Comparison of ENCODE assay signal across 8 mouse cellular contexts in the genomic region with DNA sequence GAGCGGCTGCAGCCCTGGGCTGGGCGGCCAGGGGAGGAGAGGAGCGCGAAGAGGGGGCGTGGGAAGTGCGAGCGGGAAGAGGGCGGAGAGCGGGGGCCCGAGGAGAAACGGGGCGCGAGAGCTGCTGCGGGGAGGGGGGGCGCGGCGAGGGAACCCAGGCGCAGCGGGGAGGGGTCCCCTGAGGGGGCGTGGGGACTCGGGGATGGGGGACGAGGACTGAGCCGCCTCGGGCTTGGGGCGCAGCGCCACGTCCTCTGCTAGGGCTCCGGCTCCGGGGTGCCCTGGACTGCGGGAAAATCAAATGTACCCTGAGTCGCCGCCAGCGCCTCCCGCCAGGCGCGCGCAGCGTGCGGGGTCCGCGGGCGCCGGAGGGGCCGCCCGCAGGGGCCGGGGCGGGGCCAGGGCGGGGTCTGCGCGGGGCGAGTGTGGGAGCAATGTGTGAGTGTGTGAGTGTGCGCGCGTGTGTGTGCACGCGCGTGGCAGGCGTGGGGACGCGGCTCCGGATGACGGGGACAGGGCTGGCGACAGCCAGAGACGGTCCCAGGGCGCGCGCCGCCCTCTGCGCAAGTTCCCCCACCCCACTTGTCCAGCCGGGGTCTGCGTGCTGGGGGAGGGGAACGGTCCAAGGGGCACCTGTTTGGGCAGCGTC. TPM values are rescaled to one million over a fixed set of nuclear protein-coding genes. Genes with fewer than 3 reads are reported as not detected.
DNase-seq lines count a peak whose midpoint lies in the region; ATAC-seq and TF ChIP-seq lines count a peak whose summit lies in the region.

A gene (minus strand): TSS at position 396 of the 649 bp plus-strand sequence.

- no peak for TF ChIP-seq POLR2A in spleen, adult 2 months (IDR thresholded peaks at IDR 0.05; ENCODE audit: low read depth, low read length)
- no peak for TF ChIP-seq POLR2A in small intestine, adult 2 months (IDR thresholded peaks at IDR 0.05; ENCODE audit: low read depth, low read length)

- H3K4me3 ChIP-seq in spleen, adult 2 months (ENCODE audit: extremely low read depth, insufficient read depth, insufficient read length): peak within 1 kb of the TSS; percentile 27; the same call in 1 of the 2 replicates
- peak within 1 kb of the TSS; percentile 58 for H3K4me3 ChIP-seq in intestine, embryonic 15.5 days (replicated peaks)
- H3K4me3 ChIP-seq in small intestine, adult 2 months (ENCODE audit: low read depth, low read length): peak within 1 kb of the TSS; percentile 27

- H3K27me3 ChIP-seq in spleen, adult 2 months (ENCODE audit: control insufficient read depth, insufficient read depth, low read length): peaks cover 22% of the 10 kb centered on the region
- peaks cover 25% of the 10 kb centered on the region for H3K27me3 ChIP-seq in intestine, embryonic 15.5 days (replicated peaks)
- H3K27me3 ChIP-seq in small intestine, adult 2 months (ENCODE audit: control insufficient read depth, insufficient read depth, low read length): peaks cover 35% of the 10 kb centered on the region

- no peaks in the 10 kb centered on the region for H3K36me3 ChIP-seq in spleen, adult 2 months (ENCODE audit: control insufficient read depth, insufficient read depth, low read length)
- H3K36me3 ChIP-seq in intestine, embryonic 15.5 days: no peaks in the 10 kb centered on the region
- no peaks in the 10 kb centered on the region for H3K36me3 ChIP-seq in small intestine, adult 2 months (ENCODE audit: control insufficient read depth, insufficient read depth, low read length)

- DNase-seq in cerebellum, postnatal 4 days (ENCODE audit: low spot score in 2 of 2): peak; percentile 33 to 41
- no peak for DNase-seq in cerebellum, adult 11 months
- DNase-seq in spleen, adult 2 months (ENCODE audit: low read depth in 1 of 2, low spot score in 2 of 2): no peak
- DNase-seq in spleen, postnatal 14 days (ENCODE audit: low spot score in 2 of 2): no peak
- peak; percentile 40 for DNase-seq in lung, postnatal 10 days
- no peak for DNase-seq in spleen, postnatal 36 days (ENCODE audit: low spot score in 2 of 2)

- H3K9ac ChIP-seq in intestine, embryonic 15.5 days: peak within 1 kb of the TSS; percentile 48

- no peaks in the 10 kb centered on the region for H3K9me3 ChIP-seq in intestine, embryonic 15.5 days

- WGBS in spleen, adult 2 months: 2% methylated on average over 54 of the region's 73 CpGs
- under 1% methylated on average over 58 of the region's 73 CpGs for WGBS in intestine, embryonic 15.5 days
- WGBS in small intestine, adult 2 months: 1% methylated on average over 71 of the region's 73 CpGs

- no peak for TF ChIP-seq CTCF in spleen, adult 2 months (IDR thresholded peaks at IDR 0.05; ENCODE audit: extremely low read depth, insufficient read depth, insufficient read length, insufficient replicate concordance)
- no peak for TF ChIP-seq CTCF in small intestine, adult 2 months (IDR thresholded peaks at IDR 0.05; ENCODE audit: extremely low read depth, insufficient read length, insufficient replicate concordance, low read depth, low read length)

- no peak within 1 kb of the TSS for H3K27ac ChIP-seq in spleen, adult 2 months (ENCODE audit: insufficient read depth, low read length)
- H3K27ac ChIP-seq in intestine, embryonic 15.5 days: no peak within 1 kb of the TSS
- H3K27ac ChIP-seq in small intestine, adult 2 months (ENCODE audit: insufficient read depth, low read depth, low read length): no peak within 1 kb of the TSS

- H3K4me1 ChIP-seq in spleen, adult 2 months (ENCODE audit: control insufficient read depth, insufficient read depth, insufficient read length): peaks cover 12% of the 10 kb centered on the region; the same call in 1 of the 2 replicates
- peaks cover 28% of the 10 kb centered on the region for H3K4me1 ChIP-seq in intestine, embryonic 15.5 days (replicated peaks)
- H3K4me1 ChIP-seq in small intestine, adult 2 months (ENCODE audit: control insufficient read depth, insufficient read depth, insufficient read length, low read length): peaks cover 5% of the 10 kb centered on the region; the same call in 1 of the 2 replicates

- peak; percentile 78 for ATAC-seq in intestine, embryonic 15.5 days

- peak within 1 kb of the TSS; percentile 92 for H3K4me2 ChIP-seq in intestine, embryonic 15.5 days (replicated peaks)

RNA-seq across cellular contexts. Expression of the gene that starts here (rescaled TPM):
- polyA plus RNA-seq in spleen, adult 2 months (2012; rRNA removed): 2.4 and 3.6 TPM in 2 replicates
- polyA plus RNA-seq in intestine, embryonic 15.5 days (2015; fragmentation: Nextera tagmentation; extraction: Ambion mirVana): 7.5 and 8.3 TPM in 2 replicates
- polyA plus RNA-seq in small intestine, adult 2 months (2012; rRNA removed): 0.71 and 2.3 TPM in 2 replicates

Comparison
In these comparisons a context has a peak if more than half of its experiments do, and no peak if none do; other contexts are left out.
1. DNase-seq: peak in cerebellum, postnatal 4 days (2 of 2) and lung, postnatal 10 days (single experiment); none in cerebellum, adult 11 months (single experiment), spleen, adult 2 months (0 of 2), spleen, postnatal 14 days (0 of 2) and spleen, postnatal 36 days (0 of 2).
2. Peak in every context shown above with its lines, with median percentiles within 50 percentile points of each other: H3K4me3 ChIP-seq.